Mouse (Mus musculus): ENCODE data around the gene Vmn1r87.
"Not testable (repeated sequence)": the region's sequence is repeated elsewhere in the genome, so short reads cannot be mapped to it uniquely, and the experiment has no call there.

The Vmn1r87 gene

GRCm38 (mm10) chr7:13140057-13140456 lies at the start of gene Vmn1r87:
TSS of gene Vmn1r87 (minus strand) at chr7:13140157.
- DNase-seq (ENCODE audit: low spot score), result no peak

GRCm38 (mm10) chr7:13159268-13159667 lies 19.3 kb upstream of the Vmn1r87 start, which contains the start of gene Vmn1r88:
TSS of gene Vmn1r88 (plus strand) at chr7:13159568.
- no peak for DNase-seq (ENCODE audit: low spot score)

DNA sequence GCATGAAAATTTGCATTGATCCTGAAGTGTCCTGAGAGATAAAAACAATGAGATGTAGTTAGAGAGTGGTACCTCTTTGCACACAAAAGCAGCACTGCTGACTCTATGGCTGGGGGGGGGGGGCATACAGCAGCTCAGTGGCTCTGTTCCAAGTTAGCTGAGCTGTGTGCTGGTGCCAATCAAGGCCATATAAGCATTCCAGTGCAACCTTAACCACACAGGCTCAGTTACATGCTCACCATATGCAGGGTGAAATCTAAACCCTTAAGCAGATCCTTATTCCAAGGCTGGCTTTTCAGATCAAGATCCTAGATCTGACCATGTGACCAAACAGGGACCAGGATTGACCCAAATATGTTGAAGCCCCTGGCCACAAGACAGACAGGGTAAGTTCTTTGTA lies 2.6 kb downstream of the Vmn1r87 start:
- no peak for DNase-seq (ENCODE audit: low spot score)

DNA sequence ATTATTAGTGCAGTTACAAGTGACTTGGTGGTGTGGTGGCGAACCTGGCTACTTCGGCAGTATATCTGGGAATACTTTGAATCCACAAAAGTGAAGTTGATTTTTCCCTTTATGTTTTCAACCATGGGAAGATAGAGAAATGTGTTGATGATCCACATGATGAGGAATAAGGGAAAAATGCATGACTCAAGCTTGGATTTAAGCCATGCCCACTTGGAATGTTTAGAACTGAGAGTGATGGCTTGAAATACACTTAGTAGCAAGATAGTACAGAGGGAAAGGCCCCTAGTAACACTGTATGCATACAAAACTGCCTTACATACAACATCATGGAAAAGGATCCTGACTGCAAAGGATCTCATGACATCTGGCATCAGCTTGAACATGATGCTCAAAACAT lies 8.1 kb downstream of the Vmn1r87 start:
- DNase-seq (ENCODE audit: low spot score), result no peak

- DNase-seq (ENCODE audit: low spot score), result not testable (repeated sequence)
Measured at GRCm38 (mm10) chr7:13123554-13124153, 16.3 kb downstream of the Vmn1r87 start.

DNA sequence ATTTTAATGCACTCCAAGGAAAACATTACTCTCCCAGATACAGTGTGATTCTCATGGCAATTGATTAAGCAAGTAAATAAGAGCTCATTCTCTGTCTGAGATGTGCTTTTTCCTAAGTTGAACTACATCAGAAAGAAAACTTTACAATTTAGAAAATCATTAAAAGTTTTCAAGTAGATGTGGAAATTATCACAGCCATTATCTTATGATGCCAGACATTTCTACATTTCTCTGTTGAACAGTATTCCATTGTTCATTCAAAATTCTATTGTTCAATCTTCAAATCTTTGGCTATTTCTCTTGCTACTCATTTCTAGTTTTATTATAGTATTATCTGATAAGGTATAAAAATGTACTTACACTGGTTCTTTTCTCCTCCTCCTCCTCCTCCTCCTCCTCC lies 20.1 kb downstream of the Vmn1r87 start, which contains the start of gene Vmn1r86:
Gene Vmn1r86, minus strand, starts transcription at position 101 of the 400 bp plus-strand sequence.
- no peak for DNase-seq (ENCODE audit: low spot score)

DNA sequence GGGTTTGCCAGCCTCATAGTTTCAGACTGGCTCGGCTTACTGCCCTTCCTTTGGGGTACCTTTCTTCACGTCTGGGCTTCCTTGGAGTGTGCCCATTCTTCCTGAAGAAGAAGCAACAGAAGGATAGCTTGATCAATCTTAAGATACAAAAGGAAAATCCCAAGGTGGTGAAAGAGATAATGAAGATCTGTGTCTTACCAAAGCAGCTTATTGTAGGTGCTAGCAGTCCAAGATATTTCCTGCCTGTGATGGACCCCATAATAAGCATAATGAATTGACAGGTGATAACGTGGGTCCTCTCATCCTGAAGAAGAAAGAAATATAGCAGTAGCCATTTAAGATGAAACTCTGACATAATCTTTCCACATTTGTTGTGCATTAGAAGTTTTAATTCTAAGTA lies 44.9 kb downstream of the Vmn1r87 start, which contains the start of gene Vmn1r85:
Gene Vmn1r85, minus strand, starts transcription at position 101 of the 400 bp plus-strand sequence.
- no peak for DNase-seq (ENCODE audit: low spot score)

Measured in T-cell, adult 2 months (primary cell).